Mouse (Mus musculus): ENCODE results near the gene Dusp27. TPM values are rescaled to one million over a fixed set of nuclear protein-coding genes. Genes with fewer than 3 reads are reported as not detected.

Gene Dusp27
- total RNA-seq, 4 experiments from 2014 or later = 0.26 to 0.38 (median 0.35) TPM

Other genes starting within 250 kb of the Dusp27 start
- 10 to 100 TPM; 16.4 to 23.9 (median 19.0) TPM for gene Pou2f1, start 125.2 kb downstream of the Dusp27 start, total RNA-seq (2022)
- gene Gpa33, start 2.3 kb upstream of the Dusp27 start, total RNA-seq (2022) = not detected
- not detected for gene Mael, start 110.8 kb upstream of the Dusp27 start, total RNA-seq (2022)
- gene Ildr2, start 126.2 kb upstream of the Dusp27 start, total RNA-seq (2022) = 10 to 100 TPM; 82.4 to 90.9 (median 86.5) TPM

Data from left cerebral cortex, adult 8-10 months (tissue).